In the genomic region with DNA sequence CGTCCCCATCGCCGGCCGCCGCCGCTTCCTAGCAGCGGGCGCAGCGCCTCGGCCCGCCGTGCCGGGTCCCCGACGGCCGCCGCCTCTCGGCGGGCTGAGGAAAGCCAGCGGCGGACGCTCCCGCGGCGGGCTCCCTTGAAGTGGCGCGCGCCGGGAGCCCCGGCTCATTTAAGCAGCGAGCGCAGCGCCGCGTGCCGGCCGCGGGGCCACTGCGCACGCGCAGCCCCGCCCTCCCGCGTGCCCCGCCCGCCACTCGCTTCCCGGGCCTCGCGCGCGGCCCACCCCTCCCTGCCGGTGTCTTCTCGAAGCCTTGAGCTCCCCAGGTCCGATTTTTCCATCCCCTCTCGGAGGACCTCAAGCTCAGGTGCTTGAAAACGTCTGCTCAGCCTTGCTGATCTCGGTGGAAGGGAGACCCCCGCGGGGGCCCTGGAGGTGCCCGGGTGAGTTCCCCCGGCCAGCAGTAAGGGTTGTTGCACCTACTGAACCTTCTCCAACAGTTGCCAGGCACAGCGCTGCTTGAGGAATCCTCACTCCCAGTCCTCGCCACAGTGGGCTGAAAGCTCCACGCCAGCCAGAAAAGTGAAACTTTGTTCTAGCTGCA, we compare ENCODE assay signal across 7 mouse cellular contexts. TPM values are rescaled to one million over a fixed set of nuclear protein-coding genes. Genes with fewer than 3 reads are reported as not detected.
DNase-seq lines count a peak whose midpoint lies in the region; ATAC-seq and TF ChIP-seq lines count a peak whose summit lies in the region.

A gene (minus strand): TSS at position 174 of the 601 bp plus-strand sequence.

- DNase-seq in adrenal gland, postnatal 4 days (ENCODE audit: low spot score in 2 of 2): peak; percentile 28 to 30
- DNase-seq in heart, adult 9 months (ENCODE audit: low spot score in 2 of 2): peak; percentile 43 to 50
- DNase-seq in kidney, adult 9 months: peak; percentile 42
- peak; percentile 84 for DNase-seq in limb, embryonic 14.5 days (ENCODE audit: low spot score)
- peak; percentile 50 to 70 for DNase-seq in spleen, postnatal 10 days (ENCODE audit: low spot score in 2 of 2)

- H3K4me3 ChIP-seq in embryonic facial prominence, embryonic 13.5 days: peak within 1 kb of the TSS; percentile 73
- peak within 1 kb of the TSS; percentile 71 for H3K4me3 ChIP-seq in limb, embryonic 14.5 days (replicated peaks; ENCODE audit: low read length)
- peak within 1 kb of the TSS; percentile 64 for H3K4me3 ChIP-seq in midbrain, embryonic 16.5 days (ENCODE audit: low read depth, low read length)

- peaks cover 5% of the 10 kb centered on the region; the same call in 1 of the 2 replicates for H3K4me1 ChIP-seq in embryonic facial prominence, embryonic 13.5 days
- peaks cover 4% of the 10 kb centered on the region for H3K4me1 ChIP-seq in limb, embryonic 14.5 days (ENCODE audit: control insufficient read depth, insufficient read depth, low read length)
- peaks cover 5% of the 10 kb centered on the region; the same call in 1 of the 2 replicates for H3K4me1 ChIP-seq in midbrain, embryonic 16.5 days (ENCODE audit: control insufficient read depth, insufficient read depth, low read length)

- no peaks in the 10 kb centered on the region for H3K9me3 ChIP-seq in embryonic facial prominence, embryonic 13.5 days
- no peaks in the 10 kb centered on the region for H3K9me3 ChIP-seq in limb, embryonic 14.5 days (ENCODE audit: control insufficient read depth, low read length)
- H3K9me3 ChIP-seq in midbrain, embryonic 16.5 days (replicated peaks; ENCODE audit: control insufficient read depth, low read length, poor library complexity, severe bottlenecking): no peaks in the 10 kb centered on the region

- no peaks in the 10 kb centered on the region for H3K36me3 ChIP-seq in embryonic facial prominence, embryonic 13.5 days
- no peaks in the 10 kb centered on the region for H3K36me3 ChIP-seq in limb, embryonic 14.5 days (ENCODE audit: control insufficient read depth, insufficient read depth, low read length)
- no peaks in the 10 kb centered on the region for H3K36me3 ChIP-seq in midbrain, embryonic 16.5 days (ENCODE audit: control insufficient read depth, insufficient read depth, low read length)

- peak; percentile 89 for ATAC-seq in embryonic facial prominence, embryonic 13.5 days (ENCODE audit: insufficient number of reproducible peaks, insufficient read depth, low FRiP score, low TSS enrichment, low read depth)
- peak; percentile 91 for ATAC-seq in limb, embryonic 14.5 days (ENCODE audit: low FRiP score, low read depth)
- ATAC-seq in midbrain, embryonic 16.5 days: peak; percentile 92

- H3K9ac ChIP-seq in embryonic facial prominence, embryonic 13.5 days: peak within 1 kb of the TSS; percentile 86
- peak within 1 kb of the TSS; percentile 88 for H3K9ac ChIP-seq in limb, embryonic 14.5 days (ENCODE audit: low read depth, low read length, severe bottlenecking)
- peak within 1 kb of the TSS; percentile 87 for H3K9ac ChIP-seq in midbrain, embryonic 16.5 days (ENCODE audit: low read depth, low read length)

- WGBS in embryonic facial prominence, embryonic 13.5 days: 6% methylated on average over 43 of the region's 65 CpGs
- 7% methylated on average over 39 of the region's 65 CpGs for WGBS in limb, embryonic 14.5 days
- WGBS in midbrain, embryonic 16.5 days: 4% methylated on average over 44 of the region's 65 CpGs

- peaks cover 20% of the 10 kb centered on the region for H3K27me3 ChIP-seq in embryonic facial prominence, embryonic 13.5 days
- H3K27me3 ChIP-seq in limb, embryonic 14.5 days (ENCODE audit: control insufficient read depth, insufficient read depth, low read length): no peaks in the 10 kb centered on the region
- H3K27me3 ChIP-seq in midbrain, embryonic 16.5 days (ENCODE audit: control insufficient read depth, insufficient read depth, low read depth, low read length): no peaks in the 10 kb centered on the region; the same call in 1 of the 2 replicates

- peak; percentile 51; the same call in 1 of the 2 replicates for TF ChIP-seq POLR2A in limb, embryonic 14.5 days (IDR thresholded peaks at IDR 0.05; ENCODE audit: borderline replicate concordance, extremely low read depth, insufficient read depth, insufficient read length)

- peak within 1 kb of the TSS; percentile 87 for H3K4me2 ChIP-seq in embryonic facial prominence, embryonic 13.5 days
- peak within 1 kb of the TSS; percentile 89 for H3K4me2 ChIP-seq in limb, embryonic 14.5 days (replicated peaks; ENCODE audit: low read depth, low read length, severe bottlenecking)
- peak within 1 kb of the TSS; percentile 92 for H3K4me2 ChIP-seq in midbrain, embryonic 16.5 days (ENCODE audit: low read length)

- H3K27ac ChIP-seq in embryonic facial prominence, embryonic 13.5 days: peak within 1 kb of the TSS; percentile 87
- peak within 1 kb of the TSS; percentile 88 for H3K27ac ChIP-seq in limb, embryonic 14.5 days (replicated peaks; ENCODE audit: low read depth, low read length)
- peak within 1 kb of the TSS; percentile 96 for H3K27ac ChIP-seq in midbrain, embryonic 16.5 days (ENCODE audit: low read length)

RNA-seq across cellular contexts. Expression of the gene that starts here (rescaled TPM):
- 1 to 10 TPM; 6.9 to 7.0 TPM for total RNA-seq in adrenal gland, postnatal 4 days (2021)
- polyA plus RNA-seq in embryonic facial prominence, embryonic 13.5 days (2015; fragmentation: Nextera tagmentation; extraction: Ambion mirVana): 9.2 and 10.2 TPM in 2 replicates
- 7.4 and 7.7 TPM in 2 replicates for polyA plus RNA-seq in limb, embryonic 14.5 days (2012; rRNA removed)
- 12.3 and 14.4 TPM in 2 replicates for polyA plus RNA-seq in limb, embryonic 14.5 days (2014; fragmentation: Nextera tagmentation; extraction: Ambion mirVana)
- 61.7 and 66.7 TPM in 2 replicates for polyA plus RNA-seq in midbrain, embryonic 16.5 days (2015; fragmentation: Nextera tagmentation; extraction: Ambion mirVana)

Comparison
In these comparisons a context has a peak if more than half of its experiments do, and no peak if none do; other contexts are left out.
1. Peak in every context shown above with its lines: DNase-seq, ATAC-seq, H3K4me3 ChIP-seq and H3K27ac ChIP-seq.
2. DNase-seq: peak in every context shown above with its lines; median percentile 84 in limb, embryonic 14.5 days; 60 in spleen, postnatal 10 days; 46 in heart, adult 9 months; 42 in kidney, adult 9 months; 29 in adrenal gland, postnatal 4 days.